Mouse (Mus musculus) neural tube, embryonic 15.5 days (tissue): ENCODE measurements around the gene BC004004. TPM values are rescaled to one million over a fixed set of nuclear protein-coding genes. Genes with fewer than 3 reads are reported as not detected.

Source experiments
- ATAC-seq: fragments of 200-750 bp; cut with Nextera tagmentation; 2 replicates; pipeline ENCODE4 v1.8.0; 2017; ENCODE audit warnings: mild to moderate bottlenecking, moderate TSS enrichment, moderate library complexity; ENCODE audit not compliant: low FRiP score
- H3K27ac ChIP-seq: fragments of 300-500 bp; sonication (generic); replicated peaks from 2 replicates; pipeline ENCODE4 v1.5.1; 2015; ENCODE audit warnings: mild to moderate bottlenecking, inconsistent platforms
- H3K27me3 ChIP-seq: fragments of 300-500 bp; sonication (generic); replicated peaks from 2 replicates; pipeline ENCODE4 v1.6.1; 2015; ENCODE audit warnings: inconsistent platforms
- H3K36me3 ChIP-seq: fragments of 300-500 bp; sonication (generic); 2 replicates; pipeline ENCODE4 v1.6.1; 2015; ENCODE audit warnings: inconsistent platforms
- H3K4me1 ChIP-seq: fragments of 300-500 bp; sonication (generic); 2 replicates; pipeline ENCODE4 v1.6.1; 2015; ENCODE audit warnings: inconsistent platforms
- H3K4me2 ChIP-seq: fragments of 300-500 bp; sonication (generic); 2 replicates; pipeline ENCODE4 v1.6.1; 2015; ENCODE audit warnings: inconsistent platforms, mild to moderate bottlenecking, moderate library complexity
- H3K4me3 ChIP-seq: fragments of 300-500 bp; sonication (generic); replicated peaks from 2 replicates; pipeline ENCODE4 v1.5.1; 2015; ENCODE audit warnings: mild to moderate bottlenecking, inconsistent platforms
- H3K9ac ChIP-seq: fragments of 300-500 bp; sonication (generic); replicated peaks from 2 replicates; pipeline ENCODE4 v1.6.1; 2015; ENCODE audit warnings: mild to moderate bottlenecking, inconsistent platforms
- H3K9me3 ChIP-seq: fragments of 300-500 bp; sonication (generic); replicated peaks from 2 replicates; pipeline ENCODE4 v1.6.1; 2016; ENCODE audit warnings: inconsistent platforms
- WGBS: fragments of 180-500 bp; shearing (Covaris S2); methylation state at CpG from one replicate; pipeline ENCODE4 v1.1.7; 2015; ENCODE audit warnings: mixed read lengths; 5-methylcytosine and 5-hydroxymethylcytosine counted together
- polyA plus RNA-seq: library from polyadenylated mRNA; unstranded; fragments of >200 nt; fragmentation: Nextera tagmentation; extraction: Ambion mirVana; gene quantifications from 2 replicates; pipeline ENCODE4 v1.2.1, GENCODE M21; 2015

BC004004 gene
- polyA plus RNA-seq, 1 experiment from 2014 or later, result 116 TPM

- Histone ChIP-seq H3K36me3 (peaks cover 42% of the 10 kb centered on the region), H3K27ac (no peak overlapping the region), H3K9me3 (no peaks in the 10 kb centered on the region), H3K9ac (no peak overlapping the region), H3K27me3 (no peaks in the 10 kb centered on the region), H3K4me2 (no peak overlapping the region), H3K4me1 (peaks cover 23% of the 10 kb centered on the region; the same call in 1 of the 2 replicates), H3K4me3 (no peak overlapping the region)
- WGBS, result 85% methylated on average over 5 of the region's 5 CpGs
- ATAC-seq, result no peak
Observed at GRCm38 (mm10) chr17:29302149-29302548, 33.6 kb downstream of the BC004004 start.

- H3K9me3 ChIP-seq, result no peaks in the 10 kb centered on the region
- peaks cover 26% of the 10 kb centered on the region; the same call in 1 of the 2 replicates for H3K4me1 ChIP-seq
- H3K36me3 ChIP-seq, result peaks cover 36% of the 10 kb centered on the region
- whole genome bisulfite sequencing, result 59% methylated on average over 3 of the region's 3 CpGs
- H3K9ac ChIP-seq, result no peak overlapping the region
- no peak overlapping the region for H3K4me3 ChIP-seq
- H3K4me2 ChIP-seq, result no peak overlapping the region
- ATAC-seq, result no peak
- H3K27ac ChIP-seq, result no peak overlapping the region
- no peaks in the 10 kb centered on the region for H3K27me3 ChIP-seq
Observed at GRCm38 (mm10) chr17:29303087-29303486, 34.5 kb downstream of the BC004004 start.

- Histone ChIP-seq H3K4me3 (no peak overlapping the region), H3K4me2 (no peak overlapping the region), H3K9ac (no peak overlapping the region), H3K36me3 (peaks cover 32% of the 10 kb centered on the region), H3K4me1 (peaks cover 26% of the 10 kb centered on the region; the same call in 1 of the 2 replicates), H3K27ac (no peak overlapping the region), H3K9me3 (no peaks in the 10 kb centered on the region), H3K27me3 (no peaks in the 10 kb centered on the region)
- 68% methylated on average over 3 of the region's 3 CpGs for WGBS
- no peak for ATAC-seq
Observed at GRCm38 (mm10) chr17:29303856-29304255, 35.3 kb downstream of the BC004004 start.

GRCm38 (mm10) chr17:29304376-29305057 lies 35.9 kb downstream of the BC004004 start:
- H3K4me2 ChIP-seq, result no peak overlapping the region
- H3K9ac ChIP-seq, result no peak overlapping the region
- H3K9me3 ChIP-seq, result no peaks in the 10 kb centered on the region
- WGBS, result 77% methylated on average over 13 of the region's 13 CpGs
- H3K4me1 ChIP-seq, result peaks cover 26% of the 10 kb centered on the region; the same call in 1 of the 2 replicates
- peaks cover 32% of the 10 kb centered on the region for H3K36me3 ChIP-seq
- ATAC-seq, result no peak
- no peak overlapping the region for H3K4me3 ChIP-seq
- H3K27me3 ChIP-seq, result no peaks in the 10 kb centered on the region
- H3K27ac ChIP-seq, result 0 out of 2 replicates have a peak overlapping the region, but pooled peaks have one; percentile 13

GRCm38 (mm10) chr17:29305058-29305806 lies 36.6 kb downstream of the BC004004 start:
- Histone ChIP-seq H3K4me3 (no peak overlapping the region), H3K9ac (no peak overlapping the region), H3K36me3 (peaks cover 26% of the 10 kb centered on the region), H3K27ac (0 out of 2 replicates have a peak overlapping the region, but pooled peaks have one; percentile 13), H3K4me2 (no peak overlapping the region), H3K4me1 (peaks cover 26% of the 10 kb centered on the region; the same call in 1 of the 2 replicates), H3K27me3 (no peaks in the 10 kb centered on the region), H3K9me3 (no peaks in the 10 kb centered on the region)
- WGBS, result 43% methylated on average over 15 of the region's 15 CpGs
- ATAC-seq, result no peak

GRCm38 (mm10) chr17:29305871-29306270 lies 37.3 kb downstream of the BC004004 start:
- Histone ChIP-seq H3K9ac (no peak overlapping the region), H3K27ac (no peak overlapping the region), H3K4me1 (peaks cover 26% of the 10 kb centered on the region; the same call in 1 of the 2 replicates), H3K9me3 (no peaks in the 10 kb centered on the region), H3K36me3 (peaks cover 21% of the 10 kb centered on the region), H3K27me3 (no peaks in the 10 kb centered on the region), H3K4me2 (no peak overlapping the region), H3K4me3 (no peak overlapping the region)
- WGBS, result 69% methylated on average over 7 of the region's 7 CpGs
- ATAC-seq, result no peak

GRCm38 (mm10) chr17:29310056-29310623 lies 41.6 kb downstream of the BC004004 start:
- ATAC-seq, result no peak

GRCm38 (mm10) chr17:29311602-29312001 lies 43.0 kb downstream of the BC004004 start:
- H3K4me3 ChIP-seq, result no peak overlapping the region
- H3K9me3 ChIP-seq, result no peaks in the 10 kb centered on the region
- H3K4me2 ChIP-seq, result no peak overlapping the region
- peaks cover 8% of the 10 kb centered on the region; the same call in 1 of the 2 replicates for H3K4me1 ChIP-seq
- no peak overlapping the region for H3K9ac ChIP-seq
- no peak for ATAC-seq
- H3K27ac ChIP-seq, result no peak overlapping the region
- no peaks in the 10 kb centered on the region for H3K27me3 ChIP-seq
- 92% methylated on average over 8 of the region's 8 CpGs for WGBS
- no peaks in the 10 kb centered on the region for H3K36me3 ChIP-seq

More at GRCm38 (mm10) chr17:29310056-29310623, 41.6 kb downstream of the BC004004 start:
- 58% methylated on average over 21 of the region's 21 CpGs for WGBS
- Histone ChIP-seq H3K27ac (no peak overlapping the region), H3K36me3 (no peaks in the 10 kb centered on the region), H3K27me3 (no peaks in the 10 kb centered on the region), H3K4me1 (peaks cover 14% of the 10 kb centered on the region; the same call in 1 of the 2 replicates), H3K4me3 (no peak overlapping the region), H3K9me3 (no peaks in the 10 kb centered on the region), H3K9ac (no peak overlapping the region), H3K4me2 (no peak overlapping the region)

GRCm38 (mm10) chr17:29312082-29312481 lies 43.5 kb downstream of the BC004004 start:
- Histone ChIP-seq H3K4me1 (peaks cover 6% of the 10 kb centered on the region; the same call in 1 of the 2 replicates), H3K9ac (no peak overlapping the region), H3K27ac (no peak overlapping the region), H3K27me3 (no peaks in the 10 kb centered on the region), H3K4me2 (no peak overlapping the region), H3K36me3 (no peaks in the 10 kb centered on the region), H3K4me3 (no peak overlapping the region), H3K9me3 (no peaks in the 10 kb centered on the region)
- 93% methylated on average over 2 of the region's 2 CpGs for WGBS
- ATAC-seq, result no peak

GRCm38 (mm10) chr17:29313300-29313699 lies 44.7 kb downstream of the BC004004 start:
- H3K4me3 ChIP-seq, result no peak overlapping the region

GRCm38 (mm10) chr17:29315672-29316465 lies 47.3 kb downstream of the BC004004 start:
- H3K9me3 ChIP-seq, result no peaks in the 10 kb centered on the region
- H3K4me3 ChIP-seq, result no peak overlapping the region
- ATAC-seq, result no peak
- H3K36me3 ChIP-seq, result no peaks in the 10 kb centered on the region
- no peak overlapping the region for H3K4me2 ChIP-seq
- H3K27me3 ChIP-seq, result peaks cover 6% of the 10 kb centered on the region
- peaks cover 3% of the 10 kb centered on the region; the same call in 1 of the 2 replicates for H3K4me1 ChIP-seq
- H3K9ac ChIP-seq, result no peak overlapping the region
- no peak overlapping the region for H3K27ac ChIP-seq
- 48% methylated on average over 9 of the region's 9 CpGs for WGBS

More at GRCm38 (mm10) chr17:29313300-29313699, 44.7 kb downstream of the BC004004 start:
- H3K36me3 ChIP-seq, result no peaks in the 10 kb centered on the region
- H3K4me1 ChIP-seq, result 0 out of 2 replicates have a peak, but pooled peaks cover 3% of the 10 kb centered on the region
- no peak overlapping the region for H3K27ac ChIP-seq
- H3K27me3 ChIP-seq, result no peaks in the 10 kb centered on the region
- no peak overlapping the region for H3K9ac ChIP-seq
- no peaks in the 10 kb centered on the region for H3K9me3 ChIP-seq
- ATAC-seq, result no peak
- H3K4me2 ChIP-seq, result no peak overlapping the region
